Mouse (Mus musculus): ENCODE measurements around the gene Mcmbp.

DNA sequence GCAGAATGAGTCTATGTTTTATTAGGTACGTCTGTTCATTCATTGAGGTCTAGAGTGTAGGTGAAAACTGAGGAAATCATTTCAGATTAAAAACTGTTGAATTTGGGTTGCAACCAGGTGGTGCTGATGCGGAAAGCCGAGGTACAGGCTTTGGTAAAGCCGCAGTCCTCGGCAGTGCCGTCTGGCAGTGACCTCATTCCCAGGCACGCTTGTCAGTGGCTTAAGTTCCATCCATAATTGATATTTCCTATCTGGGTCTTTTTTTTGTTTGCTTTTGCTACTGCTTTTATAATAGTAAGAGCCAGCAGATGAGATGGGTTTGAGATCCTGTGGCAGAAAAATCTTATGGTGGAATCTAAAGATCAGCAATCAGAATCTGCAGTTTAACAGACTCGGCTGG is 50.9 kb downstream of the Mcmbp start:
- TF ChIP-seq CTCF (IDR thresholded peaks at IDR 0.05; ENCODE audit: extremely low read depth, insufficient read depth, low read length) (no peak), POLR2A (IDR thresholded peaks at IDR 0.05; ENCODE audit: extremely low read depth, insufficient read depth, low read length) (no peak)
